Mouse (Mus musculus): ENCODE data around the gene Slc35d2. TPM values are rescaled to one million over a fixed set of nuclear protein-coding genes. Genes with fewer than 3 reads are reported as not detected.

Gene Slc35d2
- under 1 TPM; 0.50 to 0.66 TPM for total RNA-seq (2021)
- long read RNA-seq, experiment 1, partial matches to known transcripts = 0 of 1 reads
- long read RNA-seq, experiment 1, other reads (novel, unspliced or antisense) = 0 of 1 reads
- long read RNA-seq, experiment 2 = 0 reads

- peak; percentile 57 for DNase-seq (ENCODE audit: low spot score)
Measured at GRCm38 (mm10) chr13:64128858-64129615, at the start of gene Slc35d2. Gene Slc35d2 (minus strand): TSS chr13:64129368.

- DNase-seq (ENCODE audit: low spot score) = no peak
Measured at GRCm38 (mm10) chr13:64178000-64178399, 48.8 kb upstream of the Slc35d2 start.

GRCm38 (mm10) chr13:64169746-64170145 lies 40.6 kb upstream of the Slc35d2 start:
- no peak for DNase-seq (ENCODE audit: low spot score)

- no peak for DNase-seq (ENCODE audit: low spot score)
Measured at GRCm38 (mm10) chr13:64163147-64163715, 34.1 kb upstream of the Slc35d2 start.

GRCm38 (mm10) chr13:64162626-64163025 lies 33.5 kb upstream of the Slc35d2 start:
- no peak for DNase-seq (ENCODE audit: low spot score)

GRCm38 (mm10) chr13:64161916-64162611 lies 32.9 kb upstream of the Slc35d2 start:
- DNase-seq (ENCODE audit: low spot score) = no peak

GRCm38 (mm10) chr13:64161548-64161915 lies 32.4 kb upstream of the Slc35d2 start, which contains the start of gene Habp4:
Gene Habp4 (plus strand): TSS chr13:64161824.
- DNase-seq (ENCODE audit: low spot score) = peak; percentile 99

- DNase-seq (ENCODE audit: low spot score) = no peak
Measured at GRCm38 (mm10) chr13:64156966-64157365, 27.8 kb upstream of the Slc35d2 start.

GRCm38 (mm10) chr13:64155171-64155571 lies 26.0 kb upstream of the Slc35d2 start:
- no peak for DNase-seq (ENCODE audit: low spot score)

- DNase-seq (ENCODE audit: low spot score) = no peak
Measured at GRCm38 (mm10) chr13:64154651-64155050, 25.5 kb upstream of the Slc35d2 start.

- DNase-seq (ENCODE audit: low spot score) = peak; percentile 50
Measured at GRCm38 (mm10) chr13:64153751-64154267, 24.6 kb upstream of the Slc35d2 start.

GRCm38 (mm10) chr13:64153083-64153682 lies 24.0 kb upstream of the Slc35d2 start, which contains the start of gene Zfp367:
Gene Zfp367 (minus strand): TSS chr13:64153202.
- DNase-seq (ENCODE audit: low spot score) = peak; percentile 98

- DNase-seq (ENCODE audit: low spot score) = no peak
Measured at GRCm38 (mm10) chr13:64152671-64153082, 23.5 kb upstream of the Slc35d2 start.

GRCm38 (mm10) chr13:64152241-64152669 lies 23.1 kb upstream of the Slc35d2 start:
- DNase-seq (ENCODE audit: low spot score) = peak; percentile 86

GRCm38 (mm10) chr13:64150121-64150520 lies 21.0 kb upstream of the Slc35d2 start:
- no peak for DNase-seq (ENCODE audit: low spot score)

GRCm38 (mm10) chr13:64129616-64130375 lies 628 bp upstream of the Slc35d2 start:
- DNase-seq (ENCODE audit: low spot score) = peak; percentile 29

- no peak for DNase-seq (ENCODE audit: low spot score)
Measured at GRCm38 (mm10) chr13:64126316-64126715, 2.9 kb downstream of the Slc35d2 start.

GRCm38 (mm10) chr13:64124886-64125285 lies 4.3 kb downstream of the Slc35d2 start:
- DNase-seq (ENCODE audit: low spot score) = no peak

GRCm38 (mm10) chr13:64123491-64124188 lies 5.5 kb downstream of the Slc35d2 start:
- DNase-seq (ENCODE audit: low spot score) = no peak

GRCm38 (mm10) chr13:64120760-64121159 lies 8.4 kb downstream of the Slc35d2 start:
- no peak for DNase-seq (ENCODE audit: low spot score)

Measured in gastrocnemius, adult 18-20 months (tissue).